Mouse (Mus musculus): ENCODE measurements around the gene Hsd11b2.

The Hsd11b2 gene

GRCm38 (mm10) chr8:105518436-105519313 lies at the start of gene Hsd11b2:
TSS of gene Hsd11b2 (plus strand) at chr8:105518755.
- no peak for TF ChIP-seq GATA4 (IDR thresholded peaks at IDR 0.05; ENCODE audit: insufficient replicate concordance, low read length)

GRCm38 (mm10) chr8:105469041-105469695 lies 49.4 kb upstream of the Hsd11b2 start:
- TF ChIP-seq GATA4 (IDR thresholded peaks at IDR 0.05; ENCODE audit: insufficient replicate concordance, low read length) = no peak

- no peak for TF ChIP-seq GATA4 (IDR thresholded peaks at IDR 0.05; ENCODE audit: insufficient replicate concordance, low read length)
Measured at GRCm38 (mm10) chr8:105469816-105470215, 48.7 kb upstream of the Hsd11b2 start.

GRCm38 (mm10) chr8:105470262-105470661 lies 48.3 kb upstream of the Hsd11b2 start:
- no peak for TF ChIP-seq GATA4 (IDR thresholded peaks at IDR 0.05; ENCODE audit: insufficient replicate concordance, low read length)

- no peak for TF ChIP-seq GATA4 (IDR thresholded peaks at IDR 0.05; ENCODE audit: insufficient replicate concordance, low read length)
Measured at GRCm38 (mm10) chr8:105470681-105471313, 47.8 kb upstream of the Hsd11b2 start.

- peak; percentile 55; the same call in 1 of the 2 replicates for TF ChIP-seq GATA4 (IDR thresholded peaks at IDR 0.05; ENCODE audit: insufficient replicate concordance, low read length)
Measured at GRCm38 (mm10) chr8:105471314-105472015, 47.1 kb upstream of the Hsd11b2 start, which contains the start of gene Tppp3. TSS of gene Tppp3 (minus strand) at chr8:105471526.

- TF ChIP-seq GATA4 (IDR thresholded peaks at IDR 0.05; ENCODE audit: insufficient replicate concordance, low read length) = no peak
Measured at GRCm38 (mm10) chr8:105472414-105472932, 46.1 kb upstream of the Hsd11b2 start.

GRCm38 (mm10) chr8:105472983-105473382 lies 45.6 kb upstream of the Hsd11b2 start:
- no peak for TF ChIP-seq GATA4 (IDR thresholded peaks at IDR 0.05; ENCODE audit: insufficient replicate concordance, low read length)

GRCm38 (mm10) chr8:105473816-105474606 lies 44.5 kb upstream of the Hsd11b2 start:
- TF ChIP-seq GATA4 (IDR thresholded peaks at IDR 0.05; ENCODE audit: insufficient replicate concordance, low read length) = no peak

GRCm38 (mm10) chr8:105474680-105475079 lies 43.9 kb upstream of the Hsd11b2 start:
- no peak for TF ChIP-seq GATA4 (IDR thresholded peaks at IDR 0.05; ENCODE audit: insufficient replicate concordance, low read length)

GRCm38 (mm10) chr8:105475254-105475653 lies 43.3 kb upstream of the Hsd11b2 start:
- no peak for TF ChIP-seq GATA4 (IDR thresholded peaks at IDR 0.05; ENCODE audit: insufficient replicate concordance, low read length)

GRCm38 (mm10) chr8:105475742-105476141 lies 42.8 kb upstream of the Hsd11b2 start:
- no peak for TF ChIP-seq GATA4 (IDR thresholded peaks at IDR 0.05; ENCODE audit: insufficient replicate concordance, low read length)

- TF ChIP-seq GATA4 (IDR thresholded peaks at IDR 0.05; ENCODE audit: insufficient replicate concordance, low read length) = no peak
Measured at GRCm38 (mm10) chr8:105476161-105476560, 42.4 kb upstream of the Hsd11b2 start.
